Mouse (Mus musculus) ES-Bruce4 (cell line): Measurements from ENCODE around the gene Krtcap2.

ENCODE experiments used
- CTCF ChIP-seq: IDR thresholded peaks from one replicate; pipeline ENCODE4 v1.8.1; 2011; ENCODE audit warnings: low read depth, low read length
- EP300 ChIP-seq: IDR thresholded peaks from 2 replicates; pipeline ENCODE4 v1.6.1; 2011; ENCODE audit warnings: low read depth, low read length; ENCODE audit not compliant: insufficient read depth
- POLR2A ChIP-seq: IDR thresholded peaks from one replicate; pipeline ENCODE4 v1.8.1; 2011; ENCODE audit warnings: low read length; ENCODE audit not compliant: insufficient read depth

DNA sequence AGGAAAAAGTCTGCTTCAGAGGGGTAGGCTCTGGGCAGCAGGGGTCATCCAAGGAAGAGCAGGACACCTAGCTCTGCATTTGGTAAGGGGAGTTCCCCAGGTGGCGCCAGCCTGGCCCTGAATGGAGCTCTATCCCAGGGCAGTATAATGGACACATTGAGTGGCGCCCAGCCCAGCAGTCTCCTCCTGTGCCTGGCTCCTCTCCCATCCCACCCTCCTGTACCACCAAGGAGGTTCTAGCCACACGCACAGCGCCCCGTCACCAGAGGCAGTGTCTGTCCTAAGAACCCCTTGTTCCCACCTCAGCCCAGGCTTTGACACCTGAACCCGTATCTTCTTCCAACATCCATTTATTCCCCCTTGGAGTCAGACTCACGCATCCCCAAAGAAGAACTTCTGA lies 36.0 kb upstream of the Krtcap2 start:
- no peak for TF ChIP-seq POLR2A
- TF ChIP-seq CTCF, result no peak
- no peak for TF ChIP-seq EP300
